Mouse (Mus musculus): ENCODE data around the gene Dtd1. TPM values are rescaled to one million over a fixed set of nuclear protein-coding genes. Genes with fewer than 3 reads are reported as not detected.

Dtd1 gene
- polyA plus RNA-seq, 1 experiment from 2014 or later: 34.6 TPM

DNA sequence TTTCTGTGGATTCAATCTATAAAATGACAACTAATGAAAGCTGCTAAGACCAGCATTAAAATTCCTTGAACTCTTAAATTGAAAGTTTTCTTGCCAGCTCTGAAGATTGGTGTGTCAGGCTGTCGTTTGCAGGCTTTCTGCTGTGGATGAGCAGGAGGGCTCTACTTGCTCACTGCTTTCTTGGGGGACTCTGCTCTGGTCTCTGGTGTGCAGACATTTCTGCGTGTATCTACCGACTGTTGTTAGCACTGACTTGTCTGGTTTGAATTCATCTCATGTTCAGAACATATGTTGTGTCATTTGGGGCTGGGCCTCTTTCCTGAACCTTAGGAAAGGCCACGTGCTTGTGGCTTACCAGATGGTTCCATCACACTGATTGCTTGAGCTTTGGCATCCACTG is 120.0 kb downstream of the Dtd1 start:
- 66% methylated on average over 4 of the region's 4 CpGs for WGBS
- DNase-seq (ENCODE audit: low spot score) (no peak), ATAC-seq (ENCODE audit: low FRiP score, low TSS enrichment) (no peak)
- Histone ChIP-seq H3K4me3 (ENCODE audit: low read depth, low read length) (no peak overlapping the region), H3K27ac (replicated peaks) (no peak overlapping the region), H3K36me3 (ENCODE audit: control insufficient read depth, insufficient read depth, low read length) (no peaks in the 10 kb centered on the region), H3K27me3 (ENCODE audit: control insufficient read depth, insufficient read depth, low read length) (no peaks in the 10 kb centered on the region), H3K9ac (ENCODE audit: low read length) (no peak overlapping the region), H3K9me3 (ENCODE audit: control insufficient read depth, low read length) (no peaks in the 10 kb centered on the region), H3K4me2 (replicated peaks; ENCODE audit: low read depth) (no peak overlapping the region), H3K4me1 (replicated peaks; ENCODE audit: control insufficient read depth, insufficient read depth) (no peaks in the 10 kb centered on the region)
- TF ChIP-seq EP300 (optimal IDR thresholded peaks at IDR 0.05): no peak
- no peak for TF ChIP-seq CTCF (IDR thresholded peaks at IDR 0.05; ENCODE audit: low read depth)

DNA sequence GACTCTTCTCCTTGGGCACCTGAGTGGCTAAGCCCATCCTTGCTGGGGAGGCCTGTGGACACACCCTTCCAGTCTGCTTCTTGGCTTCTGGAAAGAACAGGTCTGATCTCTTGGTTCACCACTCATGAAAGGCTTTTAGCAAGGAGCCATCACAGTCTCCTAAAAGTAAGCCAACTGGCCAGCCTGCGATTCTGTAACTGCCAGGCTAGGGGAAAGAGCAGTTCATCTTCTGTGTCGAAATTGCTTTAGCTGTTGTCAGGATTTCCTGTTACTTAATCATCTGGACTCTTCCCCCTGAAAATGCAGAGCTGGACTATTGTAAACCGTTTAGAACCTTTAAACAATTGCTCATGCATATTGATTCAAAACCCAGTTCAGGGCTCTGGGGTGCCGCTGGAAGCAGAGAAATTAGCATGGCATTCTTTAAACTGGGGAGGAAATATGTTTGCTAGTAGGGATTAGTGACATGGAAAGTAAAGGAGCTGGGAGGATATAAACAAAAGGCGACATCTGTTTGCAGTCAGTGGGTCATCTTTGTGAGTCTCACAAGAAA is 120.8 kb downstream of the Dtd1 start:
- WGBS: 31% methylated on average over 5 of the region's 5 CpGs
- Histone ChIP-seq H3K4me1 (replicated peaks; ENCODE audit: control insufficient read depth, insufficient read depth) (no peaks in the 10 kb centered on the region), H3K27ac (replicated peaks) (0 out of 2 replicates have a peak overlapping the region, but pooled peaks have one; percentile 8), H3K4me3 (ENCODE audit: low read depth, low read length) (no peak overlapping the region), H3K9ac (ENCODE audit: low read length) (no peak overlapping the region), H3K9me3 (ENCODE audit: control insufficient read depth, low read length) (no peaks in the 10 kb centered on the region), H3K27me3 (ENCODE audit: control insufficient read depth, insufficient read depth, low read length) (no peaks in the 10 kb centered on the region), H3K4me2 (replicated peaks; ENCODE audit: low read depth) (no peak overlapping the region), H3K36me3 (ENCODE audit: control insufficient read depth, insufficient read depth, low read length) (no peaks in the 10 kb centered on the region)
- TF ChIP-seq CTCF (IDR thresholded peaks at IDR 0.05; ENCODE audit: low read depth) (no peak), EP300 (optimal IDR thresholded peaks at IDR 0.05) (no peak)
- DNase-seq (ENCODE audit: low spot score): no peak
- no peak for ATAC-seq (ENCODE audit: low FRiP score, low TSS enrichment)

DNA sequence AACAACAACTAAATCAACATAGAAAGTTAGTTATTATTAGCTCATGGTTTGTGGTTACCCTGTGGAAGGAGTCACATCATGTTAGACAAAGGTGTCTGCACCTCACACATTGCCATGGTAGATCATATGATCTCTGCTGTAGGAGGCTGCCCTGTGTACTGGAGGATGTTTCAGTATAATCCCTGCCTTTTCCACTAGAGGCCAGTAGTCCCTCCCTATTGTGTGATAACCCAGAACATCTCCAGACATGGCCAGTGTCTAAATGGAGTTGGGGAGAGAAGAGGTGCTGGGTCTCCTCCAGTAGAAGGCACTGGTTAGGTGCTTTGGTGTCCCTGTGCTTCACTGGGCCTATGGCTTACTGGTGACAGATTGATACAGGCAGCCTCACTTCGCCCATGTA is 125.0 kb downstream of the Dtd1 start:
- no peaks in the 10 kb centered on the region for H3K4me1 ChIP-seq (replicated peaks; ENCODE audit: control insufficient read depth, insufficient read depth)
- H3K4me3 ChIP-seq (ENCODE audit: low read depth, low read length): no peak overlapping the region
- H3K4me2 ChIP-seq (replicated peaks; ENCODE audit: low read depth): no peak overlapping the region
- no peak overlapping the region for H3K9ac ChIP-seq (ENCODE audit: low read length)
- TF ChIP-seq CTCF (IDR thresholded peaks at IDR 0.05; ENCODE audit: low read depth) (peak; percentile 74), EP300 (optimal IDR thresholded peaks at IDR 0.05) (no peak)
- ATAC-seq (ENCODE audit: low FRiP score, low TSS enrichment) (no peak), DNase-seq (ENCODE audit: low spot score) (no peak)
- no peaks in the 10 kb centered on the region for H3K27me3 ChIP-seq (ENCODE audit: control insufficient read depth, insufficient read depth, low read length)
- H3K27ac ChIP-seq (replicated peaks): no peak overlapping the region
- H3K36me3 ChIP-seq (ENCODE audit: control insufficient read depth, insufficient read depth, low read length): no peaks in the 10 kb centered on the region
- WGBS: 95% methylated on average over 1 of the region's 1 CpGs
- H3K9me3 ChIP-seq (ENCODE audit: control insufficient read depth, low read length): no peaks in the 10 kb centered on the region

DNA sequence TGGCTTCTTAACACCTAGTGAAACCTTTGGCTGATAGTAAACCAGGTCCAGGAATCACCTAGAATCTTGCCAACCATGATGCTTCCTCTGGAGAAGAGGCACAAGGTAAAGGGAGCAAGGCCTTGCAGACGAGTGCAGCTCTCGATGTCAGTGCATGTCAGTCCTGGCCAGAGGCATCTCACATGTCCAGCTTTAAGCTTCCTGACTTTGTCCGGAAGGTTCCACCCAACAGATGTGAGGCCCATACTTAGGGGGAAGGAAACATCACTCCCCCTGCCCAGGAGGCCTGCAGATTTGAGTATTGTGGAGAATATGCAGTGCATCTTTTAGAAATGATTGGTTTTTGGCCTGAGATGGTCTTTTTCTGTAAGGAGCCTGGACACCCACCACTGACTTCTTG is 127.4 kb downstream of the Dtd1 start:
- no peak for DNase-seq (ENCODE audit: low spot score)
- H3K36me3 ChIP-seq (ENCODE audit: control insufficient read depth, insufficient read depth, low read length): no peaks in the 10 kb centered on the region
- no peaks in the 10 kb centered on the region for H3K9me3 ChIP-seq (ENCODE audit: control insufficient read depth, low read length)
- H3K4me2 ChIP-seq (replicated peaks; ENCODE audit: low read depth): no peak overlapping the region
- 64% methylated on average over 3 of the region's 3 CpGs for WGBS
- ATAC-seq (ENCODE audit: low FRiP score, low TSS enrichment): no peak
- H3K4me3 ChIP-seq (ENCODE audit: low read depth, low read length): no peak overlapping the region
- H3K27ac ChIP-seq (replicated peaks): no peak overlapping the region
- no peaks in the 10 kb centered on the region for H3K27me3 ChIP-seq (ENCODE audit: control insufficient read depth, insufficient read depth, low read length)
- TF ChIP-seq CTCF (IDR thresholded peaks at IDR 0.05; ENCODE audit: low read depth) (no peak), EP300 (optimal IDR thresholded peaks at IDR 0.05) (no peak)
- H3K9ac ChIP-seq (ENCODE audit: low read length): no peak overlapping the region
- no peaks in the 10 kb centered on the region for H3K4me1 ChIP-seq (replicated peaks; ENCODE audit: control insufficient read depth, insufficient read depth)

DNA sequence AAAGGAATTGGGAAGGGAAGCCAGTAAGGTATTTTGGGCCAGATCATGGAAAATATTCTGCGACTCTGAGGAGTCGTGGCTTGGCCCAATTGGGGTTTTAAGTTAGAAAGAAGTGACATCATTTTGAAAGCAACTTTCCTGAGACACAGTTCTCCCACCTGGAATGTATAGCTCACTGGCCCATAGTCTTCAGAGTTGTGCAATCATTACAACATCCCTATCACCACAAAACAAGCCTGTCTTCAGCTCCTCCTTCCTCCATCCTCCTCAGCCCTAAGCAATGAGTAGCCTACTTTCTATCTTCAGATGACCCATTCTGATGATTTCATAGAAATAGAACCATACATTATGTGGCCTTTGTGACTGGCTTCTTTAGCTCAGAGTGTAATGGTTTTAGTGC is 130.1 kb downstream of the Dtd1 start:
- TF ChIP-seq EP300 (optimal IDR thresholded peaks at IDR 0.05) (no peak), CTCF (IDR thresholded peaks at IDR 0.05; ENCODE audit: low read depth) (no peak)
- no peaks in the 10 kb centered on the region for H3K36me3 ChIP-seq (ENCODE audit: control insufficient read depth, insufficient read depth, low read length)
- no peak overlapping the region for H3K4me3 ChIP-seq (ENCODE audit: low read depth, low read length)
- no peak overlapping the region for H3K9ac ChIP-seq (ENCODE audit: low read length)
- H3K4me1 ChIP-seq (replicated peaks; ENCODE audit: control insufficient read depth, insufficient read depth): no peaks in the 10 kb centered on the region
- DNase-seq (ENCODE audit: low spot score): no peak
- ATAC-seq (ENCODE audit: low FRiP score, low TSS enrichment): no peak
- 96% methylated on average over 2 of the region's 2 CpGs for WGBS
- no peak overlapping the region for H3K4me2 ChIP-seq (replicated peaks; ENCODE audit: low read depth)
- H3K27me3 ChIP-seq (ENCODE audit: control insufficient read depth, insufficient read depth, low read length): no peaks in the 10 kb centered on the region
- no peak overlapping the region for H3K27ac ChIP-seq (replicated peaks)
- H3K9me3 ChIP-seq (ENCODE audit: control insufficient read depth, low read length): no peaks in the 10 kb centered on the region

DNA sequence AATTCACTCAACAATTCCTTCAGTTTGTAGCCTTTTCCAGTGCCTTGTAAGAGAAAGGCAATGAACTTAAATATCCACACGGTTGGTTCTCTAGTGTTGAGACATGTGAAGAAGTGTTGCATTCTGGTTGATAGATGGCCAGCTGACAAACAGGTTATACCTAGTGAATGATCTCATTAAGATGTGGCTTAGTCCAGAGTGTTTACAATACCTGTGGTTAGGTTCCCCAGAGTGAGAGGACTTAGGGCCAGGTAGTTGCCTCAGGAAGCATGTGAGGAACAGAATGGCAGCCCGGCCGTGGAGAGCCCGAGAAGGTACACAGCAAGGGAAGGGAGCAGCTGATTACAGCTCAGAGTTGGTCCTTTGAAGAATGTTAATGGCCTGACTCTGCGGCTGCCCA is 138.5 kb downstream of the Dtd1 start:
- Histone ChIP-seq H3K27me3 (ENCODE audit: control insufficient read depth, insufficient read depth, low read length) (no peaks in the 10 kb centered on the region), H3K27ac (replicated peaks) (no peak overlapping the region), H3K4me1 (replicated peaks; ENCODE audit: control insufficient read depth, insufficient read depth) (no peaks in the 10 kb centered on the region), H3K9me3 (ENCODE audit: control insufficient read depth, low read length) (no peaks in the 10 kb centered on the region), H3K4me3 (ENCODE audit: low read depth, low read length) (no peak overlapping the region), H3K4me2 (replicated peaks; ENCODE audit: low read depth) (no peak overlapping the region), H3K36me3 (ENCODE audit: control insufficient read depth, insufficient read depth, low read length) (no peaks in the 10 kb centered on the region), H3K9ac (ENCODE audit: low read length) (no peak overlapping the region)
- 62% methylated on average over 5 of the region's 5 CpGs for WGBS
- DNase-seq (ENCODE audit: low spot score) (no peak), ATAC-seq (ENCODE audit: low FRiP score, low TSS enrichment) (no peak)
- TF ChIP-seq CTCF (IDR thresholded peaks at IDR 0.05; ENCODE audit: low read depth) (no peak), EP300 (optimal IDR thresholded peaks at IDR 0.05) (no peak)
